Mouse (Mus musculus) spleen, embryonic (tissue): ENCODE results near the gene Casq1.
"Not testable (repeated sequence)": the region's sequence is repeated elsewhere in the genome, so short reads cannot be mapped to it uniquely, and the experiment has no call there.

Source experiments
- CTCF ChIA-PET: fragments of 350-600 bp; sonication (Branson Sonifier 250); formaldehyde crosslinking; loops from one replicate; lab custom pipeline; 2022; lab: Charles Lee

Casq1 gene

DNA sequence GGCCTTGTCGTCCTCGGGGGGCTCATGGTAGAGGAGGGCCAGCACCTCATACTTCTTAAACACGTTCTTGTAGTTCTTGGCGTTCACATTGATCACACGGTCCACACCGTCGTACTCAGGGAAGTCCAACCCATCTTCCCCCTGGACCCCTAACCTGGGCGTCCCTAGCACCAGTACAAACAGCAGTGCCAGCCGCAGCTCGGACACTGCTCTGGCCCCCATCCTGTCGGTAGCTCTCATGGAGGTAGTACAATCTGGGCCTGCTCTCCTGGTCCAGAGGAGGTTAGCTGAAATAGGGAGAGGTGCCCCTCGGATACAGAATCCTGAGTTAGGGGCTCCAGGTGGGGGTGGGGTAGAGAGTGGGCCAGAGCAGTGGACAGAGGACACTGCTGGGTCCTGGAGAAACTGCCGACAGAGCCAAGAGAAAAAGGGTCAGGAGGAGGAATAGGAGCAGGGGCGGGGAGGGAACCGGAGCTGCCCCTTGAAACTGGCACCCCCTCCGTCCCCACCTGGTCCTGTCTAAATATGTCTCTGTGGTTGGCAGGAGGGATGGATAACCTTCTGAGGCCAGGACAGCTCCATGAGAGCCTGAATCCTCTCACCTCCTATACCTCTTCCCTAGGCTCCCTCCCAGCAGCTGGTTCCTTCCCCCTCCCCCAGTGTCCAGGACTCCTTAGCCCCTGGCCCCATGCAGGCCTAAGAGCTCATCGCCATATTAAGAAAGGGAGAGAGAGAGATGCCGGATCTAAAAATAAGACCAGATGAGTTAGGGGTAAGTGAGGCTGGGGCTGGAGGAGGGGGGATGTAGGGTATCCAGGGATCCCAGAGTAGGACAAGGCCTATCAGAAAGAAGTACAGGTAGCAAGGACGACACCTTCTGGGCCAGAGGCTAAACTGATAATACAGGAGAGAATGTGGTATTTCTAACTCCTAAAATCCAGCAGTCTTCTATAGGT, at the start of gene Casq1:
Casq1 (minus strand) TSS at position 418 of the 956 bp plus-strand sequence.
- CTCF ChIA-PET, result interaction anchor here (0.6 kb wide), 1 partner anchor 53 kb away, joined by 5 read pairs; no protein-coding TSS in a partner anchor

DNA sequence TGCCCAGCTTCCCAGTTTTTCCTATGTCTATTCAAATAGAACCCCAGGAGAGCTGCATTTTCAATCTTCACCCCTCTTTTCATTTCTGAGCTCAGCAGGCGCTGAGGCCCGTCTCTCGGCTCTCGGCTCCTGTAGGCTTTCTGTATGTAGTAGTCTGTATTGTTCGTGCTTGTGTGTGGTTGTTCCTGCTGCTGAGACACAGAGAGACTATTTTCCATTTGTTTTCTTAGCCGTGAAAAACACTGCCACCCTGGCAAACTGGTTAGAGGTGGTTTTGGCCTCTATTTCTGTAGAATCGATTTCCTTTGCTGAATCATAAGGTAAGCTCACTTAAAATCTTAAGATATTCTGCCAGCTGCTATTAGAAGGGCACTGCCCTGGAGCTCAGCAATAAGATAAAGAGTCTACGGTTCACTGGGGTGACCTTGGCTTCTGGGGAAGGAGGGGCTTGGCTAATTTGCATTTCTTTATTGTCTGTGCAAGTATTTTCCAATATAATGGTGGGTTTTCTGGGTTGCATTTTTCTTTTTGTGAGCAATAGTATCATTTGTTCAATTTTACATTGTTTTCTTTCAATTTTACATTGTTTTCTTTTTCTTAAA, 41.9 kb upstream of the Casq1 start, which contains the start of gene Igsf8:
Igsf8 (plus strand) TSS at position 165 of the 602 bp plus-strand sequence.
- CTCF ChIA-PET, result interaction anchor here (0.5 kb wide), 1 partner anchor 45 kb away, joined by 4 read pairs; no protein-coding TSS in a partner anchor

DNA sequence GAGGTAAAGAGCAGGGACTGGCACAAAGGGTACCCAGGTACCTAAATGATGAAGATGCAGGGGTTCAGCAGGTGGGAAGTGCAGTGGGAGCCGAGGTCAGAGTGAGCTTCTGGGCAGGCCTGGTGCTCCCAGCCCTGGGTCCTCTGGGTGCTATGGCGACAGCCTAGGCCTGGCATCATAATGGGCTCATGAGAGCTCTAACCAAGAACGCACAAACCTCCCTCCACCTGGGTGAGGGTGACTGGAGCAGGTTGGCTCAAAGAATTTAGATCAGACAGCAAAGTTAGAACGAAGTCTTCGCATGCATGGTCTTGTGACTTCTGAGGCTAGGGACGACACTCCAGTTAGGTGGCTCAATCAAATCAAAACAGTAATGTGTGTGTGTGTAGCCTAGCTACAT, 38.6 kb upstream of the Casq1 start, which contains the start of gene Atp1a4:
Atp1a4 (minus strand) TSS at position 101 of the 400 bp plus-strand sequence.
- CTCF ChIA-PET, result interaction anchor here (0.9 kb wide), 1 partner anchor 11 kb away, joined by 4 read pairs; no protein-coding TSS in a partner anchor

DNA sequence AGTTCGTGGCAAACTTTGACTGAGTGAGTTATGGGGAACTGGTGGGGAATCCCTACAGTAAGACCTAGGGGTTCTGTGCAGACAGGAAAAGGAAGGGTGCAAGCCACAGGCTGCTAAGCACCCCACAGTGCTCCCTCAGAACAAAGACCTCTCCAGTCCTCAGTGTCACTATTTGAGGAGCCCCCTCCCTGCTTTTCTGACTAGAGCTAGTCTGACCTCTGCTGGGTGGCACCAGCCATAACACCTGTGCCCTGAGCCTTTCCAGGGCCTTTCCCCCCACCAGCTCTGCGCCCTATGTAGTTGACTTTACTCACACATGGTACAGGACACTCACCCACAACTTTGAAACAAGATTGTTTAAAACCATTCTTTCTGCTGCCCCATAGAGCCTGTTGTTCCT, 28.0 kb upstream of the Casq1 start:
- CTCF ChIA-PET, result interaction anchor here (0.8 kb wide), 1 partner anchor 10 kb away, joined by 4 read pairs; the partner anchor contains the start of gene Atp1a4

DNA sequence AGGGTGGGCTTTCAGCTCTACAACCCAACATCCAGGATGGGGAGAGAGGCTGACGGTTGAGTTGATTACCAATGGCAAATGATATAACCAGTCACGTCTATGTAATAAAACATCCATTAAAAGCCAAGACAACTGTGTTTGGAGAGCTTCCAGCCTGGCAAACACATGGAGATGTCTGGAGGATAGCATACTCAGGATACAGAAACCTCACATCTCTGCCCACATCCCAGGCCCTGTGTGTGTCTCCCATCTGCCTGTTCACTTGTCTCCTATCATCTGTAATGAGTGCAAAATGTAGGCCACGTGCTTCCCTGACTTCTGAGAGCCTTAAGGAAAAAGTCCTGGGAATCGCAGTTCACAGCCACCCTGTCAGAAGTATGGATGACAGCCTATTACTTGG, 27.5 kb upstream of the Casq1 start:
- CTCF ChIA-PET, result interaction anchor here (0.8 kb wide), 1 partner anchor 11 kb away, joined by 4 read pairs; the partner anchor contains the start of gene Atp1a4

DNA sequence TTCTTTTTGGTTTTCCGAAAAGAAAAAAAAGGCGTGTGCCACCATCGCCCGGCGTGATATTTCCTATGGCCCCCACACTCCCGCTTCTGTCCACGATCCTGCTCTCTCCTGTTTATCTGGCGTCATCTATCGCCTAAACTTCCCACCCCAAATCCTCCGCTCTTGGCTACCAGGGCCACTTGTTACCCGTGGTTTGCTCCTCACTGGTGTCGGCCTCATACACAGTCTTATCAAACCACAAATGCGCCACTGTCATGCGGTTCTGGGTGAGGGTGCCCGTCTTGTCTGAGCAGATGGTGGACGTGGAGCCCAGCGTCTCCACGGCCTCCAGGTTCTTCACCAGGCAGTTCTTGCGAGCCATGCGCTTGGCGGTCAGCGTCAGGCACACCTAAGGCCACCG, 25.0 kb upstream of the Casq1 start:
- CTCF ChIA-PET, result not testable (repeated sequence)

DNA sequence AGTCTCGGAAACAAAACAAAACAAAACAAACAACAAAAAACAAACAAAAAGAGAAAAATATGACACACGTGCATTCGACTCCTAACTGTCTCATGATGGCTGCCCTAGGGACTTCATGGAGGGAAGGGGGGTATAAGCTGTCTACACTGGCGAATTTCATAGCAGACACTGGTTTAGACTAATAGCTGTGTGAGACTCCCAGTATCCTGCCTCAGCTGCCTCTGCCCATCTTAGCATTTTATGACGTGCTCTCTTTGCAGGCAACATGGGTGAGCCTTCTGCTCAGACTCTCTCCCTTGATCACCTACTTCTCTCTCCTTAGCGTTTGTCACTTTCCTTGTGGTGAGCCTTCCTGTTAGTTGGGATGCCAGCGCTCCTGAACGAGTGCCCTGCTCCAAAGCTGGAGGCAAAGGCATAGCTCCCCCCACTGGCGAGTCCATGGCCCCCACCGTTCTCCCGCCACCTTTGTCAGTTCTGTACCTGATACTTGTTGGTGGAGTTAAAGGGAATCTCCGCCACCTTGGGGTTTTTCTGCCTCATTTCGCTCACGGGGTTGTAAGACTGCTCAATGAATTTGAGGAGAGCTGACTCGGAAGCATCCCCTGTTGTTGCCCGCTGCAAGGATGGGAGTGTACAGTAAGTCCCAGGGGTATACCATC, 24.0 kb upstream of the Casq1 start:
- CTCF ChIA-PET, result no interaction called here

DNA sequence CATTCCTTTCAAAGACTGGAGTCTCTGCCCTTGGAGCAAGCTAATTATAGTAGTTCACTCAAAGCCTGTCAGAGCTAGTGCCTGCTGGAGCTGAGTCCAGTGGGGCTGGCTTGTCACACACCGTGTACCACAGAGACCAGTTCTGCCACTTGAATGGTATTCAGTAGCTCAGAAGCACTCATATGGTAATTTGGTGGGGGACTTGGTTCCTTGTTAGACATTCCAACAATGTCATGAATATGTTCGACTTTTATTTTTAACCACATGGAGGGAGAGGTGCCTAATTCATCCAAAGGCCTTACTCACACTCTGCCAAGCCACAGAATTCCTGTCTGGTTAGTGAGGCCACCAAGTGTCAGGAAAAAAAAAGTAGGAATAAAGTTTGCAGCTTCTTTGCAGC, 22.7 kb upstream of the Casq1 start:
- CTCF ChIA-PET, result no interaction called here

DNA sequence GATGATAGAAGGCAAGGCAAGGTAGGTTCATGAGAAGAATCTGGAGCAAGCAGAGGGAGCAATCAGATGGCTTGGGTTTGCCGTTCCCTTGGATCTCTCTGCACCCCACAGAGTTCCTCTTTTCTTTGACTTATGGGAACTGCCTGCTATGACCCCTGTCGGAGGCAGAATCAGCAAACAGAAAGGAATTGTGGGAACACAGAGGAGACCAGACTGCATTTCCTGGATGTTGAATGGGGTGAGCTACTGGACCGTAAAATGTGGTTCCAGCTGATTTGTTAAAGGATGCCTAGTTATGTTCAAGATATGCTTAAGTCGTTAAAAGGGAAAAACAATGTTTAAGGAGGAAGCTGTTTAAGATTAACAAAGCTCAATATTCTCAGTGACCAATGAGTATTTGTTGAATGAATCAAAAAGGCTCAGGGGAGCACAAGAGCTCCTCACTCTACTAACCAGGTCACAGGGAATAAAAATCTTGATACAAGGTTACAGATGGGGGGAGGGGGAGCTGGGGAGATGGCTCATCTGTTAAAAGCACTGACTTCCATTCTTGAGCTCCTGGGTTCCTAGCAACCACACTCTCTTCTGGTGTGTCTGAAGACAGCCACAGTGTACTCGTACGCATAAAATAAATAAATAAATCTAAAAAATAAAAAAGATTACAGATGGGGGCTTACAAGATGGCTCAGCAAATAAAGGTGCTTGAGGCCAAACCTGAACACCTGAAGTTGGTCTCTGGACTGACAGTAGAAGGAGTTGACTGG, 21.5 kb upstream of the Casq1 start:
- CTCF ChIA-PET, result interaction anchor here (0.6 kb wide), 1 partner anchor 71 kb away, joined by 12 read pairs; no protein-coding TSS in a partner anchor

DNA sequence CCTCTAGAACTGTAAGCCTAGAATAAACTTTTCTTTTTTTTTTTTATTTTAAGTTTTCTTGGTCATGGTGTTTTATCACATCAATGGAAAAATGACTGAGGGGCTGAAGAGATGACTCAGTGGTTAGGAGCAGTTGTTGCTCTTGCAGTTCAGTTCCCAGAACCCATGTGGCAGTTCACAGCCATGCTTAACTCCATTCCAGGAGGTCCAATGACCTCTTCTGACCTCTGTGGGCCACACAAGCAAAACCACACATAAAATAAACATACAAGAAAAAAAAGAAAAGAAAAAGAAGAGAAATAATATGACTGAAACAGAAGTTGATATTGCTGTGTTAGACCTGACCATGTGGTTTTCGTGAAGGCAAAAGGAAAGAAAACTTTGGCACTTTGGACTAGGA, 9.5 kb upstream of the Casq1 start:
- CTCF ChIA-PET, result no interaction called here

DNA sequence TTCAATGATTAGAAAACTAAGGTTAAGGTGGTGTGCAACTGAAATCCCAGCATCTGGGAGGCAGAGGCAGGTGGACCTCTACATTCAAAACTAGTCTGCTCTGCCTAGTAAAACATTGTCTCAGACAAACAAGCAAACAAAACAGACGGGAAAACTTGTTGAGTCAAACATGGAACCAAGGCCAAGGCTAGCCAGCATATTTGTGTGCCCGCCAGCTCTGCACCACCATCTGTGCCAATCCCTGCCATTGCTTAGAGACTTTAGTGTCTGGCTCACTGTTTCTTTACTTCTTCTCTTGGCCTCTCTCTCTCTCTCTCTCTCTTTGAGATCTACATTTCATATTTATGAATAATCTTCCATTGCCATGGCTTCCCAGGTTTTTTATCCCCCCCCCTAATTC, 8.5 kb upstream of the Casq1 start:
- CTCF ChIA-PET, result no interaction called here

DNA sequence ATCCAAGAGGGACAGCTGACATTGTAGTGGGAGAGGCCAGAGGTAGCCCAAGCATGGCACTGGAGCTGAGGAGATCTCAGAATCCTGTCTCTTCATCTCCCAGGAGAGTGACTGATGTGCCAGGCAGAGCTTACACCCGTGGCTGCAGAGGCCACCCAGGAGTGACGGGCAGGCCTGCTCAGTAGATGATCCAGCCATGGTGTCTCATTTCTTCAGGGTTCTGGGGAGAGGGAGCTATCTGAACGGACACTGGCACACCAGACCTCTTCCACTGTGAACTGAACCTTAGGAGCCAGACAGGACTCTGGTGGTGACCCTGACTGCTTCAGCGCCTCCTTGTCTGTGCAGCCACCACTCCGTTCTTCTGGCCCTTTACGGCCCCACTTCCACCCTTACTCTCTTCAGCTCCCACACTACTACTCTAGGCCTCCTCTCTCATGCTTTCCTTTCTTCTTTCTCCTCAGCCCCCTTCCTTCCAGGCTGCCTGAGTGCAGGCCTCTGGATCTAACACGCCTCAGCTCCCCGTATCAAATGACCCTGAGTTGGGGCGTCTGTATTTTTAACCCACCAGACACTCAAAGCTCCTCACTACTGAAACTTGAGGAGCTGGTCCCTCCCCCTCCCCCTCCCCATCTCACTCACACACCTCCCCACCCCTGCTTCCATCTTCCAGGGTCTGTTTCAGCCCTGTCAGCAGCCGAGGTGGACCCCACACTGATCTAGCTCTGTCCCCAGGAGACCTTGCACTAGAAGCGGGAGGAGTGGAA, 1.8 kb upstream of the Casq1 start:
- CTCF ChIA-PET, result no interaction called here

DNA sequence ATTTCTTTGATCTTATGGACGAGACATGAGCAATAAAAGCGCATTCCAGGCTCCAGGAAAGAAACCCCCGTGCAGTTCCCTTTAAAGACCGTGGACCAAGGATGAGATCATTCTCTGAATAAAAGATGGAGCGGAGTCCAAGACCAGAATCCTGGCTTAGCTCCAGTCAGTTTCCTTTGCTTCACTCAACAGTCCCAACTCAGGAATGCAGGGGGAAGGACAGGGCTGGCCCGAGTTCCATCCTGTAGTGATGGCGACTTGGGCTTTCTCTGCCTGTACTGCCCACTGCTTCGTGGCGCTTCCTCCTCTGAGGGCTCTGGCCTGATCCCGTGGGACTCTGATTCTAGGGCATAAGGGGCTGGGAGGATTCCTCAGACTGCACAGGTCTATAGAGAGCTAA, 746 bp upstream of the Casq1 start:
- CTCF ChIA-PET, result interaction anchor here (0.6 kb wide), 1 partner anchor 71 kb away, joined by 5 read pairs; no protein-coding TSS in a partner anchor

DNA sequence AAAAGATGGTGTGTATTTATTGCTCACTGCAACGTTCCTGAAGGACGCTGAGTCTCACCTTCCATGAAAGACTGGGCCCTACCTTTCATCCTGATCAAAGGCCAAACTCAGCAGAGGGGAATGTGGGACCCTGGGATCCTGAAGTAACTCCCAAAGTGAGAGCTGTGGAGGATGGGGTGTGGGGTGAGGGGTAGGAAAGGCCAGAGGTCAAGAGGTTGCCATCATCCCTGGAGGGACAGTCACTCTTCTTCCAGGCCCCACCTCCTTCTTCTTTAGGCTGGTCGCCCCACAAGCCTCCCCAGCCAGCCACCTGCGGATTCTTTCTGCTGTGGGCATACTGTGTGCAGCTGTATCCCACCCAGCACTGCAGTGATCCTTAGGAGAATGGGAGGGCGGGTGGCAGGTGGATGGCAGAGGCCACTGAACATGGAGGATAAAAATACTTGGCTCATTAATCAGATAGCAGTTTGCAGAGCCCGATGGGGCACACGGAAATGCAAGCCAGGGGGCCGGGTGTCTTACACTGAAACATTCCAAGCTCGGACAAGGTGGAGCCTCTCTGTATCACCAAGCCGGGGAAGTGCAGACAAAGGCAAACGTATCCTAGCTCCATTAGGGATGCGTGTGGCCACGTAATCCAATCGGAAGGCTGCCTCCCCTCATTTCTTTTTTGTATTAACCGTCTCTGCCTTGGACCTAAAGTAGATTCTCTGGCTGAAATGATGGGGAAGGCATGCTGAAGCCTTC, 1.3 kb downstream of the Casq1 start:
- CTCF ChIA-PET, result interaction anchor here (0.6 kb wide), 2 partner anchors 75 to 485 kb away, joined by 3 read pairs; no protein-coding TSS in a partner anchor

DNA sequence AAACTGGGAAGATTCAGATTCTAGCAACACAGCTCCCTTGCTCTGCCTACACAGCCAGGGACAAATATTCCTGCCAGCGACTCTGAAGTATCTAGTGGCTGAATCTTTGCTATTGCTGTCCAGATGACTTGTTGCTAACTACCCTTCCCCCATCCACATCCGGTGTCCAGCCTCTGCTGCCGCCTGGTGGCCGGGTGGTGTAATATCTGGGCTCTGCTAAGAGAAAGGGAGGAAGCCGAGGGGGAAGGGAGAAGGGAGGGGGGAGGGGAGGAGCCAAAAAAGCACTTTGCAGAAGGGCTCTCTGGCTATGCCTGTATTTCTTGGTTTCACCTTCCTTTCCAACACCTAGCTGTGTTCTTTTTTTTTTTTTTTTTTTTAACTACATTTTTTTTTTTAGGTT, 2.5 kb downstream of the Casq1 start:
- CTCF ChIA-PET, result interaction anchor here (0.7 to 1.4 kb wide), 3 partner anchors 32 to 56 kb away, joined by 4 to 13 read pairs (median 4); no protein-coding TSS in a partner anchor

DNA sequence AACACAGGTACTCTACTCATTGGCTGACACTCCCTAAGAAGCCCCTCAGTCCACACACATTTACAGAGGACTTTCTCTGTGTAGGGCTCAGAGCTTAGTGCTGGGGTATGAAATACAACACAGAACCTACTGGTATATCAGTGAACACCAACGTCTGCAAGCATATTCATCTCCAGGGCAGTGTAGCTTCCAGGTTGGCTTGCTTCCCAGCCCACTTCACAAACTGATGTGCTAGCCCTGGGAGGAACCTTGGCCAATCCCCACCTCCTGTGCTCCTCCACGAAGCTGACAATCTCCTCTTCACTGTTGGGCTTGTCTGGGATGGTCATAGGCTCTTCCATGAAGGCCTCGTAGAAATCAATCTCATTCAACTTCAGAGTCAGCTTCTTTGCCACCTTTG, 4.9 kb downstream of the Casq1 start:
- CTCF ChIA-PET, result no interaction called here

DNA sequence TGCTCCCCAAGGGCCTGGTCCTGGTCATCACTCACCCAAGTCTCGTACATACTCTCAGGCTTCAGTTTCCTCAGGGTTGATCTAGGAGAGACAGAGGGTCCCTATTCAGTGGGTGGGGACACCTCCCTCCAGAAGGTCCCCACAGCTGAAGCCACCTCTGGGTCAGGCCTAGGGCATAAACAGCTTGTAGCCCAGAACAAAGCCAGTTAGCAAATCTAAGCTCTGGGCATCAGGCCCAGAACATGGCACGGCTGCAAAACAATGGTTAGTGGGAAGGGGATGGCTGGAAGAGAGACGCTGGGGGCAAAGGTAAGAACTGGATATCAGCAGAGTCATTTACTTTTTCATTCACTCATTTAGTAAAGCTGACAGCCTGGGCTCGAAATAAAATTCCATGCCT, 5.9 kb downstream of the Casq1 start:
- CTCF ChIA-PET, result interaction anchor here (0.6 kb wide), 1 partner anchor 71 kb away, joined by 3 read pairs; no protein-coding TSS in a partner anchor

DNA sequence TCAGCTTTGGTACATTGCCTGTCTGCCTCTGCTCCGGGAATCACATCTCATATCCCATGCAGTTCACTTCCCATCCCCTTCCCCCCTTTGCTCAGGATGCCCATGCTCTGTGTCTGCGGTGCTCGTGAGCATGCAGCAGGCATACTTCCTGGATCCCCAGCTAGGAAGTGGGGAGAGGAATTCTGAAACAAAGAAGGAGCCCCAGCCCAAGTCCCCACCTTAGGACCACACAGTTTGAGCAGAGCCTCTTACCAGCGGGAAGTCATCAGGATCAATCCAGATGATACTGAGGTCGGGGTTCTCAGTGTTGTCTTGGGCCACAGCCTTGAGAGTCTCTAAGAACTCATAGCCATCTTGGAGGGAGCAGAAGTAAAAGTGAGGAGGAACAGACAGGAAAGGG, 6.9 kb downstream of the Casq1 start:
- CTCF ChIA-PET, result no interaction called here

DNA sequence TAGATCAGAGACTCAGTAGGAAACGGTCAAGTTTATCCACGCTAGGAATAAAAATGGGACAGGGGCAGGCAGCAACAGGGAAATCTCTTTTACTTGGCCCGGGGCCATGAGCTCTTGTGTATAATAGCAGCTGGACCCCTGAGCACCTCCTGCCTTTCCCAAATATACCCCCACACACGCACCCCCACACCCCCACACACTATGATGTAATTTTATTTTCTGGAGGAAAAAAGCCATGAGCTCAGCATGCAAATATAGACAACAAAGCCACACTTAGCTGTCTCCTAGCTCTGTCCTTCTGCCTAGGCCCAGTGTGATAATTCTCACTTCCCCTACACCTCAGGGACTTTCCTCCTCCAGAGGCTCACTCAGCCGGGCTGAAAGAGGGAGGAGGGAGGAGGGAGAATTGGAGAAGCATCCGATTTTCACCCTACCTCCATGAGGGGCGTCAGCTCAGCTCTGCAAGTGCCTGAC, 12.5 kb downstream of the Casq1 start:
- CTCF ChIA-PET, result no interaction called here
